Mouse (Mus musculus): ENCODE results near the gene Ttc28.
A peak's percentile ranks its signal among the peaks of the same experiment; 100 is the strongest.

Ttc28 gene

DNA sequence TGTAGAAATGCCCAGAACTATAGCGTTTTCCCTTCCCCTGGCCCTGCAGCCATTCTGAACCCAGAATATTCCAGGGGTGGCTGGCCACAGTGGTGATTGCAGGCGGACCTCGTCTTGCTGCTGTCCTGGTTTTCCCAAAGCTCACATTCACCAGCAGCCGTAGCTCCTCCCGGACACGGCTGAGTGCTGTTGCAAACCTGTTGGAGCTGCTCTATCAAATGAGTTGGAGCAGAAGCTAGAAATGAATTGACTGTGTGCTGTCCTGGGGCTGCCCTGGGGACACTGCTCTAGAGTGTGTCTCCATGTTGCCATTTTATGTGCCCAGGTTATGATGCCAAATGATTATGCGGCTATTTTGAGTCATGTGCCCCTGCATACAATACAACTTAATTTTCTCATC is 254.2 kb downstream of the Ttc28 start:
- DNase-seq (ENCODE audit: low spot score in 2 of 2): no peak

DNA sequence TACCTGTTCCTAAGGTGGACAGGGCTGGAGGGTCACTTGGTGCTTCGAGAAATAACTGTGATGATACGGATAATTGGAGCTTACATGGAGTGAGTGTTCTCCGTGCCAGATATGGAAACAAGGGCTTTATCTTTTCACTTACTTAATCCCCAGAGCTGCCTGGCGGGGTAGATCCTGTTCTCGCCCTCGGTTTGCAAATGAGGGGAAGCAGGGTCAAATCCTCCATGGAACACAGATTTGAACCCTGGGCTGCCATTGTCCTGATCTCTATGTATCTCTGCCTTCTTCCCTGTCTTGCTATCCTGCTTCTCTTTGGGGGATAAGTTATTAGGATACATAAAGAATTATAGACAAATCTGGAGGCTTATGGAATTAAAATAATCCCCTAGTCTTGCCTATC is 257.7 kb downstream of the Ttc28 start:
- no peak for DNase-seq (ENCODE audit: low spot score in 2 of 2)

DNA sequence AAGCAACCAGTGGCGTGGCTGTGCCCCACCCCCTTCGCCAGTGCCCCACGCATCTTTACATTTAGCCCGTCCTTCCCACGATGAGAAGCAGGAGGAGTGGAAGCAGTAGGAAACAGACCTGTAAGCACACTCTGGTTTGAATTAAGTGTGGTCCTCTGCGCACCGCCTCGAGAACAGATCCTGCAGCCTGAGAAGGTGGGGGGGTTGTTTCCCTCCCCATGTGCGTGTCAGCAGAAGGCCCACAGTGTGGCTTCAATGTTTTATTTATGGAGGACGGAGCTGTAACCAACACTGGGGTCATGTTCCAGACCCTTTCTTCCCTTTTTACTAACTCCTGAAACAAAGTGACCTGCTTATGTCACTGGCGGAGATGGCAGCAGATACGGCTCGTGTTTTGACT is 258.1 kb downstream of the Ttc28 start:
- no peak for DNase-seq (ENCODE audit: low spot score in 2 of 2)

- no peak for DNase-seq (ENCODE audit: low spot score in 2 of 2)
Measured at GRCm38 (mm10) chr5:111138239-111138833, 258.7 kb downstream of the Ttc28 start.

- DNase-seq (ENCODE audit: low spot score in 2 of 2): no peak
Measured at GRCm38 (mm10) chr5:111138927-111139565, 259.4 kb downstream of the Ttc28 start.

DNA sequence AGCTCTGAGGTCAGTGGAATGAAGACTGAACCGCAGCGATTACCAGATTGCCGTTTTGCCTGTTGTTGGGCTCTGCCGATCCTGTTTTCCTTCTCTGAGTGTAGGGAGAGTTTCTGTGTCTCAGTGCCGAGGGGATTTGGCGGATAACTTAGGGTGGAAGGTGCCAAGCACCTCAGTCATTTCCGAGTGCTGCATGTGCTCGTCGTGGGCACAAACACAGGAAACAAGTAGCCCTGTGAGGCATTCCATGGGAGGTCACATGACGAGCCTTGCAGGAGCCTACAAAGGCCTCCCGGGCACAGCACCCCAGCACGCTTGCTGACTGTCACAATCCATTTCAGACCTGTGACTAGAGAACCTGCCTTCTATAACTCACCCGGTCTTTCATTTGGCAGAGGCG is 260.0 kb downstream of the Ttc28 start:
- no peak for DNase-seq (ENCODE audit: low spot score in 2 of 2)

- no peak for DNase-seq (ENCODE audit: low spot score in 2 of 2)
Measured at GRCm38 (mm10) chr5:111141139-111141885, 261.7 kb downstream of the Ttc28 start.

- DNase-seq (ENCODE audit: low spot score in 2 of 2): no peak
Measured at GRCm38 (mm10) chr5:111142837-111143236, 263.2 kb downstream of the Ttc28 start.

- DNase-seq (ENCODE audit: low spot score in 2 of 2): no peak
Measured at GRCm38 (mm10) chr5:111144411-111144810, 264.8 kb downstream of the Ttc28 start.

DNA sequence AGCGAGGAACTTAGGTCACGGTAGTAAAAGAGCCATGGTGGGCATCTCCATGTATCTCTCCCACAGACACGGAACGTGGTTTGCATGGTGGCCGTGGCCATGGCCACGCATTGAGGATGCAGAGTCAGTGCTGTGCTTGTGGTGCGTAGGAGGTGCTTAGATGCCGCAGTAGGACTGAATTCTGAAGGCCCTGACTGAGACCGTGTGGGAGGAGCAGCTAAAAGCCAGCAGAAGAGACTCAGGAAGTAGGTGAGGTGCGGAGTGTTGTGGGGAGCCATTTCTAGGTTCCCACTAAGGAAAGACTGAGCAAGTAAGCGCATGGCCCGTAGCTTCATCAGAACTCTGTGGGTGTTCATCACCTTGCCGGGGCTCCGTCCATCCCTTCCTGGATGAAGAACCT is 271.0 kb downstream of the Ttc28 start:
- DNase-seq (ENCODE audit: low spot score in 2 of 2): peak; percentile 34 to 39

GRCm38 (mm10) chr5:111151882-111152759 is 272.5 kb downstream of the Ttc28 start:
- DNase-seq (ENCODE audit: low spot score in 2 of 2): no peak

- DNase-seq (ENCODE audit: low spot score in 2 of 2): no peak
Measured at GRCm38 (mm10) chr5:111154586-111154985, 275.0 kb downstream of the Ttc28 start.

DNA sequence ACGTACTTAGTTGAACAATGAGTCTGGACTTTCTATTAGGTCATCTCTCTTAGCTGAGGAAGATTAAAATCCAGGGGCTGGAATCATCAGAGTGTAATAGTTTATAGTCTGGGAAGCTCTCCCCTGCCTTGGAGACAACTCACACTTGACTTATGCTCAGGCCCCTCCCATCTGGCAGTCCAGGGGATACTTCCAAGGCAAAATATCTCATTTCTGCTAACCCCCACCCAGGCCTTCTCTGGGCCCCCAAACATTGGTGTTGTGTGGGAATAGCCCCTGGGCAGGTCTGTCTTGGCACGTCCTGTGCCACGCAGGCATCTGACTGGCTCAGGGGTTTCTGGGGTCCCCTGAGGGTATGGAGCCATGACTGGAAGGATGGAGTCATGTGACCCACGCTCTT is 275.7 kb downstream of the Ttc28 start:
- no peak for DNase-seq (ENCODE audit: low spot score in 2 of 2)

- DNase-seq (ENCODE audit: low spot score in 2 of 2): peak in 1 of 2 experiments; percentile 54
Measured at GRCm38 (mm10) chr5:111155928-111156327, 276.3 kb downstream of the Ttc28 start.

- no peak for DNase-seq (ENCODE audit: low spot score in 2 of 2)
Measured at GRCm38 (mm10) chr5:111158266-111158665, 278.7 kb downstream of the Ttc28 start.

GRCm38 (mm10) chr5:111159628-111160321 is 280.2 kb downstream of the Ttc28 start:
- no peak for DNase-seq (ENCODE audit: low spot score in 2 of 2)

DNA sequence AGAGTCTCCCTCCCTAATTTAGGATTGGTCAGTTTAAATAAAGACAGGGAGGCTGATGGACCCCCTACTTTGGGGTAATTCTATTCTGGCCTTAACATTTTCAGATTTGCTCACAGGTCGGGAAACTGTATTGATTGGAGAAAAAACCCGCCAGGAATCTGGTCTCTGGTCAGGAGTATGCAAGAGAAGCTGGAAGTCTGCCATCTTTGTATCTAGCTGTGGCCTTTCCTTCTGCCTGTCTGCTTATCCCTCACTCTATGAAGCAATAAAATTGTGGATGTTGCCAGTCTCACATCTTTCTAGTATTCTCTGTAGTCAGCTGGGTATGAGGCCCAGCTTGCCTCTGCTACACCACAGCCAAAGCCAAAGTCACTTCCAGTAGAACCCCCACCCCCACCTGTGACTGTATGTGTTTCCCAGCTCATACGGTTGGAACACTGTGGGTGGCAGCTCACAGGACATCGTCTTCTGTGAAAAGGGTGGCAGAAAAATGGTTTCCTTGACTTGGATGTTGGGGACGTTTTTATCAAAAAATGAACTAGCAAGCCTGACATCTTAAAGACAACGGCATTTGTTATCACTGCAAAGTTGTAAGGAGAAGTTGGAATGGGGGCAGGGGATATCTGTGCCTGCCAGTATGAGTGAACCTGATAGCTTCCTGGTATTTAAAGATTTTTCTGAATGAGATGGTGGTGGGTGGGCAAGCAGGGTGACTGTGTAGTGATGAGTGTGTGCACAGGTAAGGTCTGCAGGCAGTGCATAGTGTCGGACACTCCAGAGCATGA is 281.7 kb downstream of the Ttc28 start:
- no peak for DNase-seq (ENCODE audit: low spot score in 2 of 2)

- no peak for DNase-seq (ENCODE audit: low spot score in 2 of 2)
Measured at GRCm38 (mm10) chr5:111162857-111163256, 283.3 kb downstream of the Ttc28 start.

GRCm38 (mm10) chr5:111163377-111163776 is 283.8 kb downstream of the Ttc28 start:
- no peak for DNase-seq (ENCODE audit: low spot score in 2 of 2)

GRCm38 (mm10) chr5:111164348-111164920 is 284.8 kb downstream of the Ttc28 start:
- no peak for DNase-seq (ENCODE audit: low spot score in 2 of 2)

Measured in frontal cortex, postnatal 36 days (tissue).